Mouse (Mus musculus) cerebellum, postnatal 10 days (tissue): ENCODE data around the gene Uhrf1.

ENCODE experiments used
- DNase-seq, 2 experiments: peaks; one replicate each; pipeline ENCODE4 v3.0.0; 2021; ENCODE audit warnings: mixed read lengths in 2 of 2

Uhrf1 gene

GRCm38 (mm10) chr17:56302363-56302996 lies 641 bp upstream of the Uhrf1 start:
- peak; percentile 50 to 67 for DNase-seq

- peak; percentile 98 for DNase-seq
Observed at GRCm38 (mm10) chr17:56303847-56304586, 896 bp downstream of the Uhrf1 start.

GRCm38 (mm10) chr17:56304718-56305117 lies 1.6 kb downstream of the Uhrf1 start:
- DNase-seq = peak in 1 of 2 experiments; percentile 20

- peak in 1 of 2 experiments; percentile 24 for DNase-seq
Observed at GRCm38 (mm10) chr17:56305156-56305555, 2.0 kb downstream of the Uhrf1 start.

GRCm38 (mm10) chr17:56305826-56306225 lies 2.7 kb downstream of the Uhrf1 start:
- DNase-seq = peak; percentile 69 to 72

GRCm38 (mm10) chr17:56308088-56308487 lies 5.0 kb downstream of the Uhrf1 start:
- no peak for DNase-seq

- DNase-seq = no peak
Observed at GRCm38 (mm10) chr17:56309191-56309945, 6.2 kb downstream of the Uhrf1 start.

- DNase-seq = no peak
Observed at GRCm38 (mm10) chr17:56324419-56324818, 21.3 kb downstream of the Uhrf1 start.

GRCm38 (mm10) chr17:56325450-56326152 lies 22.5 kb downstream of the Uhrf1 start, which contains the start of gene Kdm4b:
TSS of gene Kdm4b (plus strand) at chr17:56326062.
- DNase-seq = peak; percentile 100

GRCm38 (mm10) chr17:56326153-56327147 lies 23.3 kb downstream of the Uhrf1 start:
- DNase-seq = peak; percentile 59 to 67

GRCm38 (mm10) chr17:56329267-56329666 lies 26.1 kb downstream of the Uhrf1 start:
- DNase-seq = no peak

GRCm38 (mm10) chr17:56330345-56330744 lies 27.2 kb downstream of the Uhrf1 start:
- no peak for DNase-seq

GRCm38 (mm10) chr17:56331256-56331655 lies 28.1 kb downstream of the Uhrf1 start:
- peak; percentile 54 to 63 for DNase-seq

GRCm38 (mm10) chr17:56332987-56333386 lies 29.9 kb downstream of the Uhrf1 start:
- DNase-seq = peak; percentile 48 to 49

GRCm38 (mm10) chr17:56337190-56337589 lies 34.1 kb downstream of the Uhrf1 start:
- DNase-seq = peak; percentile 91 to 95

GRCm38 (mm10) chr17:56337791-56338190 lies 34.7 kb downstream of the Uhrf1 start:
- no peak for DNase-seq

GRCm38 (mm10) chr17:56338909-56339308 lies 35.8 kb downstream of the Uhrf1 start:
- peak; percentile 63 to 64 for DNase-seq

GRCm38 (mm10) chr17:56340717-56341116 lies 37.6 kb downstream of the Uhrf1 start:
- DNase-seq = peak; percentile 58 to 64

- no peak for DNase-seq
Observed at GRCm38 (mm10) chr17:56343466-56343865, 40.3 kb downstream of the Uhrf1 start.

- DNase-seq = no peak
Observed at GRCm38 (mm10) chr17:56345364-56345763, 42.2 kb downstream of the Uhrf1 start.

GRCm38 (mm10) chr17:56348128-56348527 lies 45.0 kb downstream of the Uhrf1 start:
- no peak for DNase-seq
